Mouse (Mus musculus): ENCODE results near the gene Nrip1.

Nrip1 gene

DNA sequence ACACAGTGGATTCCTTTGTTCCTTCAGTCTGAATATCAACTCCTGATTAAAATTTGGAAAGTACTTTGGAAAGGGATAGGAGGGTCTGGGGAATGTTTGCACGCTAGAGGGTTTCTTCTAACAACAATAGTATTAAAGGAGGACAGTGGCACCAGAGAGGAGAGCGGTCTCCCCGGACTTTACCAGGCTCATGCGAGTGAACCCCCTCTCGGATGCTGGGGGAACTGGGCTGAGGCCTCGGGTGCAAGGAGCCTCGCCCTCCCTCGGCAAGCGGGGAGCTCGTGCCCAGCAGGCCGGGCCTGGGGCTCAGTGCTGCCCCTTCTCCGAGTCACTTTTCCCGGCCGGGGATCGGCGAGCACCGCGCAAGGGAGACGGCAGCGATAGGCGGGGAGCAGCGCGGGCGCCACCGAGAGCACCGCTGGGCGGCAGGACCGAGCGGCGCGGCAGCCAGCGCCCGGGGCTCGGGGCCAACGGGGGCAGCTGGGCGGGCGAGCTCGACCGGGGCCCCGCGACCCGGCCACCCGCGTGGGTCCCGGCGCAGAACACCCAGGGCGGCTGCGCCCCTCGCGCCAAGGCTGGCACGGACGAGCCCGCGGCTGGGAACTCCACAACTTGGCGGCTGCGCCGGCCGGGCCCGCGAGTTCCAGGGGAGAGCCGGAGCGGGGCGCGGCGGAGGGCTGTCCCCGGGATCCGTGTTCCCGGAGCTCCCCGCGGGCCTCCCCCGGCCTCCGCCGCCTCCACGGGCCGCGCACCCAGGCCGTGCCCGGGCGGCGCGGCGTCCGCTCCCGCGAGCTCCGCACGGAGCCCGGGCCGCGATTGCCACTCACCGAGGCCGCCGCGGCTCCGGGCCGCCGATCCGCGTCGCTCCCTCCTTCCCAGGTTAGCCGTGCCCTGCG is 1.3 kb downstream of the Nrip1 start:
- peak; percentile 30 for DNase-seq (ENCODE audit: low read depth, low spot score)

DNA sequence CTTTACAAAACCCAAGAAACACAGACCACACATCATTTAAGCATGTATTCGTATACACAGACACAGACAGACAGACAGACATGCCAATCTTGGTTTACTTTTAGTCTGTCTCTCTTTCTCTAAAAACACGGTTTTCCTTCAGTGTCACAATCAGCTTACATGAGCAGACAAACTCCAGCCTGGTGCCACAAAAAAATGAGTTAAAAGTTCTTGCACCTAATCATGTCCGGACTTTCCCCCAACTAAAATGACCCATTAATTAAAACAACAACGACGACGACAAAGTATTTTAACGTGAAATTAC is 2.1 kb downstream of the Nrip1 start:
- DNase-seq (ENCODE audit: low read depth, low spot score): no peak

GRCm38 (mm10) chr16:76370716-76371613 is 2.7 kb downstream of the Nrip1 start:
- DNase-seq (ENCODE audit: low read depth, low spot score): no peak

GRCm38 (mm10) chr16:76370041-76370715 is 3.4 kb downstream of the Nrip1 start:
- DNase-seq (ENCODE audit: low read depth, low spot score): peak; percentile 35

DNA sequence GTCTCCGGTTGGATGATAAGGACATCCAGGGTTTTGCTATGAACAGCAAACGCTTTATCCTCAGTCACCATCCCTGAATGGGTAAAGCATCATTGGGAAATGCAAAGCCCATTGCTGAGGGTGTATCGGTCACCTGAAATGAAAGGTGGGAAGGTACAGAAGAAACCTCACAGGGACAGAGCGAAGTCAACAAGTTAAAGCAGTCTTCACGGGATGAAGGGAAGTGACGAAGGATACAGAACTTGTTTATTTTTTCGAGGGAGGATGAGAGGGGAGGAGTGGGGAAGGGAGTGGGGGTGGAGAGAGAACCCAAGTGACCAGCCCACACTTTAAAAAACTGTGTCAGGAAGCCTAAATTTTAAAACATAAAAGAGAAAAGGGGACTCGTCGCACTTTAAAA is 4.4 kb downstream of the Nrip1 start:
- DNase-seq (ENCODE audit: low read depth, low spot score): no peak

DNA sequence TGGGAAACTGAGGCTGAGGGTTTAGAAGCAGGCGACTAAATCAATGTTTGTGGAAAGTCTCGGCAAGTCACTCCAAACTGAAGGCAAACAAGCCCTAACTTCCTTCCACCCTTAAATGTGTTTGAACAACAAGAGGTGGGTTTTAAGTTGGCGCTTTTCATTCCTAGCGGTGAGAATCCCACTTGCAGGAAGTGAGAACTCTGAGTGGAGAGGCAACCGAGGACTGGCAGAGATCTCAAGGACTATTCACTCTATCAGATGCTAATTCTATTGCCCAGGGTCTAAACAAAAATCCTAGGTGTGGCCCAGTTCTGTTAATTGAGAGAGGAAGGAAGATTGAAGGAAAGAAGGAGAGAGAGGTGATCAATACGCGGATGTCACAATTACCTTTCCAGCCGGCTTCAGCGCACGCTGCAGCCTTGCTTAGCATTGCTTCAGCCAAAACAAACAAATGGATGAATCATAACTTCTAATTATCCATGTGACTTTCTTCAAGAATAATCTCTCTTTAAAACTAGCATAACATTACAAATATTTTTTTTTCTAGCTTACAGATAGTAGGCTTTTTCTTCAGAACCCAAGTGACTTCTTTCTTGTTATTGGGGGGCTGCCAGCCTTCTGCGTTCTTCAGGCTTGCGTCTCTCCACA is 6.2 kb downstream of the Nrip1 start:
- peak; percentile 62 for DNase-seq (ENCODE audit: low read depth, low spot score)

GRCm38 (mm10) chr16:76365790-76366406 is 7.7 kb downstream of the Nrip1 start:
- DNase-seq (ENCODE audit: low read depth, low spot score): no peak

DNA sequence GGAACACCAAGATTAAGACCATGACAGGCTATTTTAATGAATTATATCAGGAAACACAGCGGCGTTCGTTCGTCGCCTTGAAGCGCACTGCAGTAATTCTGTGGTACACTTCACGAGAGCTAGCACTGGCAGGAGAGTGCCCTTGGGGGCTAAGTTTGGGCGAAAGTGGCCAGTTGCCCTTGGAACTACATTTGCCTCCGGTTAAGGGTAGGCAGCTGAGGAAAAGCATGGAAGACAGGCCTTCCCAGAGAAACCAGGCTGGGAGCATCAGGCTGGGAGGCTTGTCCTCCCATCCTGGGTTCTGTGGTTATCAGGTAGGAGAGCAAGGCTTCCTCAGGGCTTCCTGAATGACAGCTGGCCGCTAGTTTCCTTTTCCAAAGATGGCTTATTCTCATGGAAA is 8.4 kb downstream of the Nrip1 start:
- no peak for DNase-seq (ENCODE audit: low read depth, low spot score)

DNA sequence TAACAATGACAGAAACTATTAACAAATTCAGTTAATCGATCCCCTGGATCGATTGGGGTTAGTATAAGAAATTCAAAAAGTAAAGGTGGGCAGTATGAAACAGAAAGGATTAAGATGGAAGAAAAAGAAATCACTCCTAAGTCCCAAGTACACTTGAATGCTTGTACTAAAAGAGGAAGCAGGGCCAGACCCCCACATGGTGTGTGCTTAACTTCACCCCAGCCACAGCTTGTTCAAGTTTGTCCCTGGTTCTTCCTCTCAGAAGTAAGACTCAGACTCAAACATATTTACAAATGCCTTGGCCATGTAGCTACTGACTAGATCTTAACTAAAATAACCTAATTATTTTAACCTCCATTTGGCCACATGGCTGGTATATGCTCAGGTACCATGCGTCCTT is 10.0 kb downstream of the Nrip1 start:
- no peak for DNase-seq (ENCODE audit: low read depth, low spot score)

- DNase-seq (ENCODE audit: low read depth, low spot score): no peak
These were observed 10.6 kb downstream of the Nrip1 start for GRCm38 (mm10) chr16:76362982-76363381.

DNA sequence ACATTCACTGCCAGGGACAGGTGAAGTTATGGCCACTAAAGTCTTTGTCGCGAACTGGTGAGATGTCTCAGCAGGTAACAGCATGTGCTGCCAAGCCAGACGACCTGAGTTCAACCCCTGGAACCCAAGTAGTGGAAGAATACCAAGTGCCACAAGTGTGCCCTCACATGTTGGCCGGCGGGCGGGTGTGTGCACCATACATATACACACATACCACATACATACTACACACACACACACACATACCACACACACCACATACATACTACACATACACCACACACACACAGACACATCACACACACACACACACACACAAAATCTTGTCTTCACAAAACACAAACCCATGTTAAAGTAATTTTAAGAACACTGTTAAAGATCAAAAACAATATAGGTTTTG is 13.2 kb downstream of the Nrip1 start:
- no peak for DNase-seq (ENCODE audit: low read depth, low spot score)

DNA sequence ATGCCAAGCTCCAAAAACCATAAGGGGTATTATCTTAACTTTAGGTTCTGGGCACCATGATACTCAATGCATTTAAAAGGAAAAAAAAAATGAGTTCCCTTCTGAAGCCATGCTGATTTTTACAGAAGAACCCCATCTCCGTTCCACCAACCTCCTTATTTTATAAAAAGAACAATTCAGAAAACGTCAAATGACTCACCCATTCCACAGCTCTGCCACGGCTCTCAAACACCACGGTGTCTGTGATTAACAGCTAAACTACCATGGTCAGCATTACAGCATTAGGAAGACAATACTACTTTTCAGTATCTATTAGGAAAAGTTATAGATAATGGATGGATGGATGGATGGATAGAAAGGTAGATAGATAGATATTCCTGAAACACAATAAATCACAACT is 14.9 kb downstream of the Nrip1 start:
- no peak for DNase-seq (ENCODE audit: low read depth, low spot score)

- DNase-seq (ENCODE audit: low read depth, low spot score): no peak
These were observed 15.4 kb downstream of the Nrip1 start for GRCm38 (mm10) chr16:76358128-76358748.

DNA sequence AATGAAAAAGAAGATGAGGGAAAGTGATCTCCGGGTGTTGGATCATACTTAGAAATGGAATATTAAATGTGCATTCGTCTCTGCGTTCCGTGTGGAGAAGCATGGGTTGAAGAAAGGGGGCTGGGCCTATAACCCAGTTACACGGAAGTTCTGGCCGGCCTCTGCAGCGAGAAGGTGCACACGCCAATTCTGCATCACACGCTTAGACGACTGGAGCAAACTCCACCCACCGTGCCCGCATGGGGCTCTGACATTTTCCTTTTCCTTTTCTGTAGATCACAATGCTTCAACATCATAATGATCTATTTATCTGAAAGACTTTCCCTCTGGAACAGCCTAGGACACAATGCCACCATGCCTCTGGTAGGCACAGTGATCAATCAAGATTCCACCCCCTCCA is 16.5 kb downstream of the Nrip1 start:
- DNase-seq (ENCODE audit: low read depth, low spot score): no peak

DNA sequence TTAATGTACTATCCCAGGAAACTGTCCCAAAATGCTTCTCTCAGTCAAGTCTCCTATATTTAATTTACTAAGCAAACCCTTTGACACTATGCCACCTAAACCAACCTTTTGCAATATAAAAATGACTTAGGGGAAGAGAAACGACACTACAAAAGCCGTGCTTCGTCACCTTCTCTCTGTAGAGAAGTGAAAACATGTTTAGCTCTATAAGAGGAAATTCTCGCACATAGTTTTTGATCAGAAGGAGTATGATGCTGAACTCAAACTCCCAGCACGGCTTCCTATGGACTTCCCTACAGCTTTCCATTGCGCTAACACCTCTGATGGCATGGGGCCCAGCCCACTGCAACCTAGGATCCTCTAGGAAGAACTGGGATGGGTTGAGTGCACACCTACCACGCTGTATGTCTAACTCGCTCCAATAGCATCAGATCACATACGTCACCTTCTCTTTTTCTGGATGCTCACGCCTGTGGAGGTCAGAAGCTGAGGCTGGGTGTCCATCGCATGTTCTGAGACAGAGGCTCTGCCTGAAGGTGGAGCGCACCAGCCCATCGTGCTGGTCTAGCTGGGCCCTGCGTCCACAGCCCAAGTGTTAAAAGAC is 17.6 kb downstream of the Nrip1 start:
- DNase-seq (ENCODE audit: low read depth, low spot score): no peak

GRCm38 (mm10) chr16:76355267-76355666 is 18.4 kb downstream of the Nrip1 start:
- no peak for DNase-seq (ENCODE audit: low read depth, low spot score)

DNA sequence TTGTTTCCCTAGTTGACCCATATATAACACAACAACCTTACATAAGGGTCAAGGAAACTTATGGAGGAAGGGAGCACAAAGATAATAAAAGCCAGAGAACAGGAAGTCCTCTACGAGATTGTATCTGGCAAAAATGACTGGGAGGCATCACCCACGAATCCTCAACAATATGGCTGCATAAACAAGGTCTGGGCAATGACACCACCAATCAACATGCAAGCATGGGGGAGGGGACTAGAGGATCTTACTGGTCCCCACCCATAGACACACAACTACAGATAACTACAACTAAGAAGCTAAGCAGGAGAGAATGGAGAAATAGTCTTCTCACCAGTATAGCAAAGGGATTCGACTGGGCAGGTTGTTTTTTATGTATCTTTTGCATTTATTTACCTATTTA is 18.8 kb downstream of the Nrip1 start:
- peak; percentile 19 for DNase-seq (ENCODE audit: low read depth, low spot score)

- DNase-seq (ENCODE audit: low read depth, low spot score): peak; percentile 19
These were observed 19.3 kb downstream of the Nrip1 start for GRCm38 (mm10) chr16:76354289-76354688.

DNA sequence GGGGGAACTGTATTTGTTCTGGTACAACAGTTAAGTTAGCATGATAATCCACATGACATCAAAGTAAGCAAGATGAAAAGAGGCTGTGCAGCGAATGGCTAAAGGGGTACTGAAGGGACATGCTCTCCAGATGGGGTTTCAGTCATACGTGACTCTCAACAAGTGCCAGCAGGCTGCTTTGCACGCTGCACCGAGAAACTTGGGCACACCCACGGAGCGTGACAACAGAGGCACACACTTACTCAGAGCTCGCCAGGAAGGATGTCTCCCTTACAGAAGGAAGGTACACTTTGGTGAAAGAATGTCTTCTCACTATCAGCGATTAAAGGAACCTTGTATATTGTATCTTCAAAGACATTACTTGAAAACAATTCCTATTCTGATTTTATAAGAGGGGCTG is 22.7 kb downstream of the Nrip1 start:
- DNase-seq (ENCODE audit: low read depth, low spot score): no peak

- DNase-seq (ENCODE audit: low read depth, low spot score): no peak
These were observed 24.6 kb downstream of the Nrip1 start for GRCm38 (mm10) chr16:76349053-76349452.

Measured in ES-CJ7 (cell line).